Mouse (Mus musculus) mature B cell (primary cell): Measurements from ENCODE around the gene Nucb1.
"Not testable (repeated sequence)": the region's sequence is repeated elsewhere in the genome, so short reads cannot be mapped to it uniquely, and the experiment has no call there.

Experiments used
- in situ Hi-C: fragments of 300-500 bp; cut with MboI; formaldehyde crosslinking; loops from 2 replicates; pipeline ENCODE4 v1.14.3; 2019

Gene Nucb1

GRCm38 (mm10) chr7:45461781-45462180 lies 48.4 kb downstream of the Nucb1 start:
- in situ Hi-C loops: no loop called here

- in situ Hi-C loops: no loop called here
Observed at GRCm38 (mm10) chr7:45461326-45461725, 48.9 kb downstream of the Nucb1 start.

- in situ Hi-C loops: no loop called here
Observed at GRCm38 (mm10) chr7:45460860-45461314, 49.3 kb downstream of the Nucb1 start.

- in situ Hi-C loops: no loop called here
Observed at GRCm38 (mm10) chr7:45460377-45460776, 49.8 kb downstream of the Nucb1 start.

- in situ Hi-C loops: not testable (repeated sequence)
Observed at GRCm38 (mm10) chr7:45459564-45460140, 50.6 kb downstream of the Nucb1 start, which contains the start of gene Ftl1. TSS of gene Ftl1 (minus strand) at chr7:45459884.

GRCm38 (mm10) chr7:45458748-45459563 lies 51.2 kb downstream of the Nucb1 start:
- in situ Hi-C loops: no loop called here

- in situ Hi-C loops: no loop called here
Observed at GRCm38 (mm10) chr7:45457204-45458060, 52.8 kb downstream of the Nucb1 start.

GRCm38 (mm10) chr7:45456721-45457203 lies 53.4 kb downstream of the Nucb1 start:
- in situ Hi-C loops: no loop called here

- in situ Hi-C loops: no loop called here
Observed at GRCm38 (mm10) chr7:45455932-45456696, 54.1 kb downstream of the Nucb1 start.

- in situ Hi-C loops: loop anchor here (5.0 kb wide), 1 partner anchor 107 kb away; no protein-coding TSS in a partner anchor
Observed at GRCm38 (mm10) chr7:45454971-45455370, 55.2 kb downstream of the Nucb1 start.

GRCm38 (mm10) chr7:45451344-45451982 lies 58.7 kb downstream of the Nucb1 start:
- in situ Hi-C loops: loop anchor here (5.0 kb wide), 1 partner anchor 111 kb away; no protein-coding TSS in a partner anchor

- in situ Hi-C loops: loop anchor here (5.0 kb wide), 1 partner anchor 112 kb away; no protein-coding TSS in a partner anchor
Observed at GRCm38 (mm10) chr7:45449974-45450373, 60.2 kb downstream of the Nucb1 start.

- in situ Hi-C loops: no loop called here
Observed at GRCm38 (mm10) chr7:45447325-45447990, 62.7 kb downstream of the Nucb1 start.

GRCm38 (mm10) chr7:45446589-45446988 lies 63.6 kb downstream of the Nucb1 start:
- in situ Hi-C loops: no loop called here

GRCm38 (mm10) chr7:45443526-45444420 lies 66.4 kb downstream of the Nucb1 start:
- in situ Hi-C loops: no loop called here
